Mouse (Mus musculus): ENCODE measurements around the gene Smim1. TPM values are rescaled to one million over a fixed set of nuclear protein-coding genes. Genes with fewer than 3 reads are reported as not detected.

The Smim1 gene
- polyA plus RNA-seq (2012; rRNA removed), result 12.0 and 24.3 TPM in 2 replicates

DNA sequence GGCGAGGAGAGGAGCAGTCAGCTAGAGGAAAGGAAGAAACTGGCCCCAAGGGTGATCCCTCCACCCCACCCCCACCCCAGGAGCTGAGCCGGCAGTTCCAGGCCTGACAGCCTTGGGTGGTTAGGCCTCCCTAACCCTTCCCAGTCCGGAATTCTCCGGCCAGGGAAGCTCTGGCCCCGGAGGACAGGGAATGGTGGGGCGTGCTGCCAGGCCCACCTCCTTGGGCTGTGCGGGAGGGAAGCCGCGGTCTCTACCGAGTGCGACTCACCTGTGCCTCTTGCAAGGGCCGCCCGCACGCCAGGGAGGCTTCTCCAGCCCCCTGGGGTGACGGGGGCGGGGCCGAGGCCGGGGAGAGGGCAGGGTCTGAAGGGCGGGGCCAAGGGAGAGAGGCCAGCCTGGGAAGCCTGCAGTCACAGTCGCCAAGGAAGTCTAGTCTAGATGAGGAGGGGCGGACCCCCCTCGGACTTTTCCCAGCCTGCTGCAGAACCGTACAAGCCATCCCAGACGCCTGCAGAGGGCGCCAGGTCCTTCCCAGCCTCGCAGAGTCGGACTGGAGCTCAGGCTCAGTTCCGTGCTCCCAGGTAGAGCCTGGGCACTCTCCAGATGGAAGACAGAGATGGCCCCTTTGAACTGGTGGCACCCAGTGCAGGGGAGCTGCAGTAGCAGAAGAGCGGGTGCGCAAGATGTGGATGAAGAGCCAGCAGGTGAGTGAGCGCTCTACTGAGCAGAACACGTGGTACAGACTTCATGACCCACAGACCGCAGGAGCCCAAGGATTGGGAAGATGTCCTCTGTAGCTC lies at the start of gene Smim1:
Smim1 (minus strand) TSS at position 590 of the 800 bp plus-strand sequence.
- TF ChIP-seq CTCF (IDR thresholded peaks at IDR 0.05; ENCODE audit: borderline replicate concordance, control insufficient read depth, extremely low read depth, insufficient read depth, low read length, poor library complexity), result no peak
- TF ChIP-seq POLR2A (IDR thresholded peaks at IDR 0.05; ENCODE audit: control insufficient read depth, extremely low read depth, insufficient read depth, low read length, poor library complexity), result no peak
- Histone ChIP-seq H3K4me3 (ENCODE audit: control insufficient read depth, insufficient read depth, low read length) (no peak within 1 kb of the TSS; the same call in 1 of the 2 replicates), H3K27me3 (ENCODE audit: control insufficient read depth, insufficient read depth, low read length) (no peaks in the 10 kb centered on the region), H3K36me3 (ENCODE audit: control insufficient read depth, insufficient read depth, low read length) (0 out of 2 replicates have a peak, but pooled peaks cover 3% of the 10 kb centered on the region), H3K27ac (ENCODE audit: control insufficient read depth, insufficient read depth, low read length) (no peak within 1 kb of the TSS), H3K4me1 (replicated peaks; ENCODE audit: control insufficient read depth, insufficient read depth, low read length) (0 out of 2 replicates have a peak, but pooled peaks cover 5% of the 10 kb centered on the region)
- peak; percentile 19 for DNase-seq
- 11% methylated on average over 33 of the region's 33 CpGs for WGBS

DNA sequence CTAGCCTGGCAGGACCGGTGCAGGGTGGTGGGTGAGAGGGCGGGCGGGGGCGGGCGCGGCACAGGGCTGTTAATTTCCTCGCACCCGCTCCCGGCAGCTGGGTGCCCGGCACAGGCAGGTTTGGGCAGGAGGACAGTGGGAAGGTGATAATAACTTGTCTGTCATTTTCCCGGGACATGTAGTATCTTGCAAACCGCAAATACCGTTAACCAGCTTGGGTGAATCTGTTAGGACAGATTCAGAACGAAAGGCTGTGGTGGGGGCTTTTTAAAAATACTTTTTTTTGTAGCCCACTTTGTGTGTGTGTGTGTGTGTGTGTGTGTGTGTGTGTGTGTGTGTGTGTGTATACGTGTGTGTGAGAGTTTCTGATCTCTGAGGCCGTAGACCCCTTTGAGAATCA lies 45.9 kb upstream of the Smim1 start:
- Histone ChIP-seq H3K4me1 (replicated peaks; ENCODE audit: control insufficient read depth, insufficient read depth, low read length) (no peaks in the 10 kb centered on the region), H3K4me3 (ENCODE audit: control insufficient read depth, insufficient read depth, low read length) (no peak overlapping the region), H3K27ac (ENCODE audit: control insufficient read depth, insufficient read depth, low read length) (no peak overlapping the region), H3K36me3 (ENCODE audit: control insufficient read depth, insufficient read depth, low read length) (no peaks in the 10 kb centered on the region), H3K27me3 (ENCODE audit: control insufficient read depth, insufficient read depth, low read length) (no peaks in the 10 kb centered on the region)
- 18% methylated on average over 16 of the region's 16 CpGs for WGBS
- no peak for DNase-seq
- TF ChIP-seq POLR2A (IDR thresholded peaks at IDR 0.05; ENCODE audit: control insufficient read depth, extremely low read depth, insufficient read depth, low read length, poor library complexity) (no peak), CTCF (IDR thresholded peaks at IDR 0.05; ENCODE audit: borderline replicate concordance, control insufficient read depth, extremely low read depth, insufficient read depth, low read length, poor library complexity) (no peak)

DNA sequence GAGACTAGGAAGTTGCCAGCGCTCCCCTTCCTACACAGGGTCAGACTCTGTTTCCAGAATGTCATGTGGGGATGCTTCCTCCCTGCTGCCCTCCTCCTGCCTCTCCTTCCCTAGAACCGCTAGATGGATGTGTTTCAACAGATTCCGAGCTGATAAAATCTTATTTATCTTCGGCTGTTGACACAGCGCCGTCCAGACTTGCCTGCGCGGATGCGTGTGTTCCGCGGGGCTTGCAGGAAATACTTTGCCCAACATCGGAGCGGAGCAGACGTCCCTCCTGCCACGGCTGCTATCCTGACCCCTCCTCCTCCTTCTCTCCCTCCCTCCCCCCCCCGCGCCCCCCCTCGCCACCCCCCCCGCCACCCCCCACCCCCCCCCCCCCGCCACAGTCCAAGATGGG lies 45.5 kb upstream of the Smim1 start:
- Histone ChIP-seq H3K27ac (ENCODE audit: control insufficient read depth, insufficient read depth, low read length) (no peak overlapping the region), H3K27me3 (ENCODE audit: control insufficient read depth, insufficient read depth, low read length) (no peaks in the 10 kb centered on the region), H3K4me3 (ENCODE audit: control insufficient read depth, insufficient read depth, low read length) (no peak overlapping the region), H3K4me1 (replicated peaks; ENCODE audit: control insufficient read depth, insufficient read depth, low read length) (no peaks in the 10 kb centered on the region), H3K36me3 (ENCODE audit: control insufficient read depth, insufficient read depth, low read length) (no peaks in the 10 kb centered on the region)
- DNase-seq, result no peak
- WGBS, result 3% methylated on average over 15 of the region's 20 CpGs
- no peak for TF ChIP-seq POLR2A (IDR thresholded peaks at IDR 0.05; ENCODE audit: control insufficient read depth, extremely low read depth, insufficient read depth, low read length, poor library complexity)
- TF ChIP-seq CTCF (IDR thresholded peaks at IDR 0.05; ENCODE audit: borderline replicate concordance, control insufficient read depth, extremely low read depth, insufficient read depth, low read length, poor library complexity), result no peak

DNA sequence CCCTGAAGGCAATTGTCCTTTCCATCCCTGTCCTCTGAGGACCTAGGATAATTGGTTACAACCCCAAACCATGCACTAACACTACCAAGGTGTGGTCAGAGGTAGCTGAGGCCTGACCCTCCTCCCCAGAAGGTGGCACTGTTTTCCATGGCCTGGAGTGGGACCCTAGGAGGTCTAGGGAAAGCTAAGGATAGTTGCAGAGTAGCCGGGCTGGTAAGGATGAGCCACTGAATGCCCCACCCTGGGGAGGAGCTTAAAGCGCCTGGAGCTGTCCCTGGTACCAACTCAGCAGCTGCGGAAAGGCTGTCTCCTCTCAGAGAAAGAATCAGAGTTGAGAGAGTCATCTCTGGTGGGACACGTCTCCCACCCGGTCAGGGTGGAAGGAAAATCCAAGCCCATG lies 44.9 kb upstream of the Smim1 start:
- WGBS, result 2% methylated on average over 5 of the region's 5 CpGs
- H3K36me3 ChIP-seq (ENCODE audit: control insufficient read depth, insufficient read depth, low read length), result no peaks in the 10 kb centered on the region
- DNase-seq, result no peak
- no peak overlapping the region for H3K4me3 ChIP-seq (ENCODE audit: control insufficient read depth, insufficient read depth, low read length)
- no peaks in the 10 kb centered on the region for H3K4me1 ChIP-seq (replicated peaks; ENCODE audit: control insufficient read depth, insufficient read depth, low read length)
- no peaks in the 10 kb centered on the region for H3K27me3 ChIP-seq (ENCODE audit: control insufficient read depth, insufficient read depth, low read length)
- H3K27ac ChIP-seq (ENCODE audit: control insufficient read depth, insufficient read depth, low read length), result no peak overlapping the region
- no peak for TF ChIP-seq POLR2A (IDR thresholded peaks at IDR 0.05; ENCODE audit: control insufficient read depth, extremely low read depth, insufficient read depth, low read length, poor library complexity)
- no peak for TF ChIP-seq CTCF (IDR thresholded peaks at IDR 0.05; ENCODE audit: borderline replicate concordance, control insufficient read depth, extremely low read depth, insufficient read depth, low read length, poor library complexity)

DNA sequence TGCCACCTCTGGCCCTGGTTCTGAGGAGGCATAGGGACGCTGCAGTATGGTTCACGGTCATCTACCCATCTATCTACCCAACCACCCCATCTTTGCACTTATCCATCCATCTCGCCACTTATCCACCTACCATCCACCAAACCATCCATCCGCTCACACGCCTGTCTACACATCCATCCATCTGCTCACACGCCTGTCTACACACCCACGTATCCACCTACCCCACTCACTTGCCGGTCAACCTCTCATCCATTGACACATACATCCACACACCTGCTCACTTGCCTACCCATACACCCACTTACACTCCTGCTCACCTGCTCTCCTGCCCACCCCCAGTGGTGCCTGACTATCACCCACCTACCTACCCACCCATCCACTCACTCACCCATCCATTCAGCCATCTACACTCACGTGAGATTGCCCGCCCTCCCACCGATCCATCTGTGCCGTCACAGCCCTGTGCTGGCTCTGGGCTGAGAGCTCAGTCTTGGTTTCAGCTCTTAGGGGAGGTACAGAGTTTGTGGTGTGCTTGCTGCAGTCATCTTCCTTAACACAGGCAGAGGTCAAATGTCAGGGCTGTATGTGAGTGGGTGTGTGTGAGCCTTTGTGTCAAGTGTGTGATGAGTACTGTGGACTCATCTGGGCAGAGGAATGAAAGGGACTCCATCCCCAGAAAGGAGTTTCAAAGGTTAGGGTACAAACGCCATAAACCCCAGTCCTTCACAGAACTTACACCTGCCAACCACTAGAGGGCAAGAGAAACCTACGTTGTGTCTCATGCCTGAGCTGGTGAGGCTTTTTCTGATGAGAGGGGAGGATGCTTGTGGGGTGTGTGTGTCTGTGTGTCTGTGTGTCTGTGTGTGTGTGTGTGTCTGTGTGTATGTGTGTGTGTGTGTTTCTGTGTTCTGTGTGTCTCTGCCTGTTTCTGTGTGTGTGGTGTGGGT lies 39.1 kb upstream of the Smim1 start:
- H3K4me3 ChIP-seq (ENCODE audit: control insufficient read depth, insufficient read depth, low read length), result no peak overlapping the region
- 64% methylated on average over 14 of the region's 14 CpGs for WGBS

DNA sequence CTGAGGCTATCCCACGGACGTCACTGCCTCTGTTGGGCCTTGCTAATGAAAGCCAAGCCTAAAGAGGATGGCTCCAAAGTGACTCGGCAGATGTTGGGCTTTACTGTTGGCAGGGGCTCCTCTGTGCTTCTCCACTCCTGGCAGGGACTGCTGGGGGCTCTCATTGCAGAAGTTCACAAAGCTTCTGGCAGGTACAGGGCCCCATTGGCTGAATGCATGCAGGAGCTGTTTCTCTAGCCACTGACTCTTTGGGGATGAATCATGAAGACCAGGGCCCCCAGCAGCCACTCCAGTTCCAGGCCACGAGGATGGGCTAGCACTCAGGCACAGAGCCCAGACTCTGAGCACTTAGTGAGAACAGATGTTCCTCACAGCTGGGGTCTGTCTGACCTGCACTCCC lies 31.7 kb upstream of the Smim1 start:
- no peak for DNase-seq
- Histone ChIP-seq H3K36me3 (ENCODE audit: control insufficient read depth, insufficient read depth, low read length) (no peaks in the 10 kb centered on the region), H3K27me3 (ENCODE audit: control insufficient read depth, insufficient read depth, low read length) (no peaks in the 10 kb centered on the region), H3K4me1 (replicated peaks; ENCODE audit: control insufficient read depth, insufficient read depth, low read length) (no peaks in the 10 kb centered on the region), H3K4me3 (ENCODE audit: control insufficient read depth, insufficient read depth, low read length) (no peak overlapping the region), H3K27ac (ENCODE audit: control insufficient read depth, insufficient read depth, low read length) (no peak overlapping the region)
- no peak for TF ChIP-seq CTCF (IDR thresholded peaks at IDR 0.05; ENCODE audit: borderline replicate concordance, control insufficient read depth, extremely low read depth, insufficient read depth, low read length, poor library complexity)
- WGBS, result 67% methylated on average over 4 of the region's 4 CpGs

More for the DNA sequence above, 39.1 kb upstream of the Smim1 start:
- Histone ChIP-seq H3K27me3 (ENCODE audit: control insufficient read depth, insufficient read depth, low read length) (no peaks in the 10 kb centered on the region), H3K4me1 (replicated peaks; ENCODE audit: control insufficient read depth, insufficient read depth, low read length) (no peaks in the 10 kb centered on the region), H3K27ac (ENCODE audit: control insufficient read depth, insufficient read depth, low read length) (no peak overlapping the region), H3K36me3 (ENCODE audit: control insufficient read depth, insufficient read depth, low read length) (no peaks in the 10 kb centered on the region)
- peak; percentile 9 for DNase-seq
- TF ChIP-seq CTCF (IDR thresholded peaks at IDR 0.05; ENCODE audit: borderline replicate concordance, control insufficient read depth, extremely low read depth, insufficient read depth, low read length, poor library complexity) (no peak), POLR2A (IDR thresholded peaks at IDR 0.05; ENCODE audit: control insufficient read depth, extremely low read depth, insufficient read depth, low read length, poor library complexity) (no peak)
